Mouse (Mus musculus) embryonic fibroblast, embryonic 13.5 days (primary cell): ENCODE results near the gene Ldlr.

Experiments
- CTCF ChIP-seq: IDR thresholded peaks from 2 replicates; pipeline ENCODE4 v1.5.1; 2011; ENCODE audit warnings: mild to moderate bottlenecking, control low read depth, low read length, moderate library complexity, borderline replicate concordance; ENCODE audit not compliant: insufficient read depth
- POLR2A ChIP-seq: IDR thresholded peaks from 2 replicates; pipeline ENCODE4 v1.6.1; 2011; ENCODE audit warnings: low read depth, mild to moderate bottlenecking, control low read depth, low read length, moderate library complexity

DNA sequence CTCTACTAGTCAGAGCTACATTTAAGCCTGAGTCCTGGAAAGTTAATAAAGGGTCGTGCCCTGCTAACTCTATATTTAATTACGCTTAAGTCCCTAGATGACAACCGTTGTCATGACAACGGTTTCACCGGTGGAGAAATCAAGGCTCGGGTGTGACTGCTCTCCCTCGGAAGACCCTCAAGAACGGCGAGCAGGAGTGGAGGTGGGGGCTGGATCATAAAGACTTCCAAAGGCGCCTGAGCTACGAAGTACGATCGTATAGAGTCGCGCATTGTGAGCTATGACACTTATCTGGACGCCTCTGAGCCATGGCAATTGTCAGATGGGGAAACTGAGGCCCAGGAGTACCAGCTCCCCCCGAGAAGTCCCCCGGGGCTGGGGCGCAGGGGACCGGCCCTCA is 36.4 kb downstream of the Ldlr start:
- TF ChIP-seq CTCF (no peak), POLR2A (no peak)
